Mouse (Mus musculus) C2C12 (cell line): ENCODE data around the gene Ttll5. TPM values are rescaled to one million over a fixed set of nuclear protein-coding genes. Genes with fewer than 3 reads are reported as not detected.

Source experiments
- H3K27me3 ChIP-seq: one replicate; pipeline ENCODE4 v1.6.1; 2011; ENCODE audit not compliant: control insufficient read depth, insufficient read depth, insufficient read length
- H3K36me3 ChIP-seq: one replicate; pipeline ENCODE4 v1.6.1; 2011; ENCODE audit not compliant: control insufficient read depth, insufficient read depth
- H3K4me3 ChIP-seq: one replicate; pipeline ENCODE4 v1.5.1; 2011; ENCODE audit warnings: mild to moderate bottlenecking, control low read depth; ENCODE audit not compliant: poor library complexity, insufficient read depth, severe bottlenecking
- H3K79me2 ChIP-seq: one replicate; pipeline ENCODE4 v1.6.1; 2011; ENCODE audit not compliant: control insufficient read depth, insufficient read depth
- H3K79me3 ChIP-seq: one replicate; pipeline ENCODE4 v1.6.1; 2011; ENCODE audit warnings: low read depth, control low read depth
- H3ac ChIP-seq: one replicate; pipeline ENCODE3; 2011; ENCODE audit warnings: low read depth; ENCODE audit not compliant: control insufficient read depth, insufficient read length
- CEBPB ChIP-seq: IDR thresholded peaks from one replicate; pipeline ENCODE4 v1.6.1; 2011; ENCODE audit warnings: low read depth, mild to moderate bottlenecking, control low read depth, moderate library complexity
- CTCF ChIP-seq: IDR thresholded peaks from one replicate; pipeline ENCODE4 v1.5.1; 2011; ENCODE audit not compliant: control insufficient read depth, insufficient read depth, insufficient read length
- FOSL1 ChIP-seq: IDR thresholded peaks from one replicate; pipeline ENCODE4 v1.8.0; 2011; ENCODE audit warnings: mild to moderate bottlenecking, low read length; ENCODE audit not compliant: poor library complexity, insufficient read depth, severe bottlenecking
- MAX ChIP-seq: IDR thresholded peaks from one replicate; pipeline ENCODE4 v1.6.1; 2011; ENCODE audit warnings: mild to moderate bottlenecking, control low read depth
- MYOD1 ChIP-seq: IDR thresholded peaks from one replicate; pipeline ENCODE4 v1.6.1; 2011; ENCODE audit warnings: low read depth; ENCODE audit not compliant: control insufficient read depth, insufficient read length
- MYOG ChIP-seq: IDR thresholded peaks from one replicate; pipeline ENCODE4 v1.6.1; 2011; ENCODE audit not compliant: control insufficient read depth, insufficient read length; ENCODE audit errors: extremely low read depth
- USF1 ChIP-seq: IDR thresholded peaks from one replicate; pipeline ENCODE4 v1.6.1; 2011; ENCODE audit warnings: low read depth, mild to moderate bottlenecking, control low read depth, moderate library complexity
- polyA plus RNA-seq: library from polyadenylated mRNA; unstranded; fragments of >200 nt; fragmentation: generic; extraction: Trizol; gene quantifications from one replicate; pipeline ENCODE4 v1.2.1, GENCODE M21; 2012; ENCODE audit warnings: missing spikeins

Gene Ttll5
- polyA plus RNA-seq, 1 experiment: 20.1 TPM

- Histone ChIP-seq H3K27me3 (no peaks in the 10 kb centered on the region), H3K79me3 (no peaks in the 10 kb centered on the region), H3ac (no peak overlapping the region), H3K4me3 (no peak overlapping the region), H3K36me3 (peaks cover 4% of the 10 kb centered on the region), H3K79me2 (no peaks in the 10 kb centered on the region)
- no peak for TF ChIP-seq CEBPB
- no peak for TF ChIP-seq MAX
- no peak for TF ChIP-seq MYOD1
- no peak for TF ChIP-seq FOSL1
- no peak for TF ChIP-seq MYOG
- TF ChIP-seq USF1: no peak
Measured at GRCm38 (mm10) chr12:86022282-86022984, 198.0 kb downstream of the Ttll5 start.

- Histone ChIP-seq H3K27me3 (no peaks in the 10 kb centered on the region), H3ac (no peak overlapping the region)
- TF ChIP-seq MYOG (no peak), USF1 (no peak), MAX (no peak), CTCF (no peak), CEBPB (no peak), FOSL1 (no peak), MYOD1 (no peak)
Measured at GRCm38 (mm10) chr12:86023081-86023871, 198.8 kb downstream of the Ttll5 start.

GRCm38 (mm10) chr12:86024426-86024825 is 200.0 kb downstream of the Ttll5 start:
- H3K79me3 ChIP-seq: no peaks in the 10 kb centered on the region
- no peaks in the 10 kb centered on the region for H3K79me2 ChIP-seq
- no peak overlapping the region for H3ac ChIP-seq
- no peaks in the 10 kb centered on the region for H3K27me3 ChIP-seq
- H3K36me3 ChIP-seq: peaks cover 4% of the 10 kb centered on the region
- H3K4me3 ChIP-seq: no peak overlapping the region
- TF ChIP-seq MYOD1 (no peak), CTCF (peak; percentile 35), USF1 (no peak), CEBPB (no peak)

More at GRCm38 (mm10) chr12:86023081-86023871, 198.8 kb downstream of the Ttll5 start:
- H3K79me3 ChIP-seq: no peaks in the 10 kb centered on the region
- no peaks in the 10 kb centered on the region for H3K79me2 ChIP-seq
- H3K4me3 ChIP-seq: no peak overlapping the region
- peaks cover 4% of the 10 kb centered on the region for H3K36me3 ChIP-seq

GRCm38 (mm10) chr12:86025480-86025879 is 201.0 kb downstream of the Ttll5 start:
- Histone ChIP-seq H3K79me3 (no peaks in the 10 kb centered on the region), H3K4me3 (no peak overlapping the region), H3K27me3 (no peaks in the 10 kb centered on the region), H3K79me2 (no peaks in the 10 kb centered on the region), H3K36me3 (peaks cover 4% of the 10 kb centered on the region), H3ac (no peak overlapping the region)
- no peak for TF ChIP-seq MAX
- TF ChIP-seq CEBPB: no peak
- TF ChIP-seq CTCF: no peak
- no peak for TF ChIP-seq MYOD1
- TF ChIP-seq MYOG: no peak
- TF ChIP-seq USF1: no peak

- H3ac ChIP-seq: no peak overlapping the region
- peaks cover 4% of the 10 kb centered on the region for H3K36me3 ChIP-seq
- no peaks in the 10 kb centered on the region for H3K27me3 ChIP-seq
- TF ChIP-seq CEBPB (no peak), CTCF (no peak), MYOG (no peak), FOSL1 (no peak), MAX (no peak), MYOD1 (no peak)
- H3K4me3 ChIP-seq: no peak overlapping the region
- H3K79me3 ChIP-seq: no peaks in the 10 kb centered on the region
- no peaks in the 10 kb centered on the region for H3K79me2 ChIP-seq
Measured at GRCm38 (mm10) chr12:86027000-86027399, 202.5 kb downstream of the Ttll5 start.

- H3K27me3 ChIP-seq: no peaks in the 10 kb centered on the region
- H3K36me3 ChIP-seq: peaks cover 4% of the 10 kb centered on the region
- no peaks in the 10 kb centered on the region for H3K79me3 ChIP-seq
- H3ac ChIP-seq: no peak overlapping the region
- H3K79me2 ChIP-seq: no peaks in the 10 kb centered on the region
- TF ChIP-seq FOSL1 (no peak), MYOD1 (no peak), CEBPB (no peak), MYOG (no peak), MAX (no peak)
- H3K4me3 ChIP-seq: no peak overlapping the region
Measured at GRCm38 (mm10) chr12:86027747-86028146, 203.3 kb downstream of the Ttll5 start.
